Mouse (Mus musculus): ENCODE measurements around the gene Ola1. TPM values are rescaled to one million over a fixed set of nuclear protein-coding genes. Genes with fewer than 3 reads are reported as not detected.

Ola1 gene
- polyA plus RNA-seq, 1 experiment from 2014 or later, result 99.2 TPM

DNA sequence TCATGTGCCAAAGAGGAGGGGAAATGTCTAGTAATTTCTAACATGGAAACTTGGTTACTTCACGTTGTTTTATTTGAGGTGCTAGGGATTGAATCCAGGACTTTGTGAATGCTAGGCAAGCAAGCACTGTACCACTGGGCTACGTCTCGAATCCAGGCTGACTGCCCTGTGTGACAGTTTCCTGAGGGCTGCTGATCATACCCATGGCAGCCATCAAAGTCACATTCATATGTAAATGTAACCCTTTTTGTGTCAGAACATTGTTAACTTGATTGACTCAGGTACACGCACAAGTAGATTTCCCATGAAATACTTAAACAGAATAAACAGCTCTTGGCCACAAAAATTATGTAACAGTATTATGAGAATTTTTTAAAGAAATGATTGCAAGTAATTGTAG lies 30.0 kb upstream of the Ola1 start:
- Histone ChIP-seq H3K27ac (ENCODE audit: low read depth, low read length) (no peak overlapping the region), H3K36me3 (ENCODE audit: control insufficient read depth, insufficient read depth, low read length) (no peaks in the 10 kb centered on the region), H3K27me3 (ENCODE audit: control insufficient read depth, insufficient read depth, low read length) (no peaks in the 10 kb centered on the region), H3K9me3 (ENCODE audit: control insufficient read depth, low read length) (no peaks in the 10 kb centered on the region), H3K9ac (ENCODE audit: low read length) (no peak overlapping the region), H3K4me2 (no peak overlapping the region), H3K4me1 (ENCODE audit: control insufficient read depth, insufficient read depth, low read length) (no peaks in the 10 kb centered on the region), H3K4me3 (ENCODE audit: low read depth, low read length) (no peak overlapping the region)
- ATAC-seq (ENCODE audit: low FRiP score), result no peak
- WGBS, result 61% methylated on average over 4 of the region's 4 CpGs
- DNase-seq (ENCODE audit: low spot score, missing footprints), result no peak

DNA sequence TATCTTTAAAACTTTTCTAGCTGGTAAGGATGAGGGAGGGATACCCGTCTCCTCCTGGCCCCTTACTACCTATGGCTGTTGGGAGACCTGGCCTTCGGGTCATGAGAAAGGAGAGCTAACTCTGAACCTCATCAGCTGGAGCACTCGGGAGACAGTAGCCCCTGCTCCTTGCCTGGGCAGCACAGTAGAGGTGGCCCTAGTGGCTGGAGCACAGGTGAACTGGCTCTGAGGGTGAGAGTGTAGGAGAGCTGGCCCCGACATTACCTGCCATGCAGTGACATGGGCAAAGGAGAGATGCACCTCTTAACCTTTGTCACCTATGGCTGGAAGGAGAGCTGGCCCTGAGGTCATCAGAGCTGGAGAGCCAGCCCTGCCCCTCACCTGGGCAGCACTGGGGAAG lies 22.6 kb upstream of the Ola1 start:
- Histone ChIP-seq H3K36me3 (ENCODE audit: control insufficient read depth, insufficient read depth, low read length) (no peaks in the 10 kb centered on the region), H3K27ac (ENCODE audit: low read depth, low read length) (no peak overlapping the region), H3K27me3 (ENCODE audit: control insufficient read depth, insufficient read depth, low read length) (no peaks in the 10 kb centered on the region), H3K4me2 (no peak overlapping the region), H3K4me3 (ENCODE audit: low read depth, low read length) (no peak overlapping the region), H3K4me1 (ENCODE audit: control insufficient read depth, insufficient read depth, low read length) (no peaks in the 10 kb centered on the region), H3K9me3 (ENCODE audit: control insufficient read depth, low read length) (no peaks in the 10 kb centered on the region), H3K9ac (ENCODE audit: low read length) (no peak overlapping the region)
- DNase-seq (ENCODE audit: low spot score, missing footprints), result no peak
- no peak for ATAC-seq (ENCODE audit: low FRiP score)
- WGBS, result 83% methylated on average over 4 of the region's 4 CpGs

DNA sequence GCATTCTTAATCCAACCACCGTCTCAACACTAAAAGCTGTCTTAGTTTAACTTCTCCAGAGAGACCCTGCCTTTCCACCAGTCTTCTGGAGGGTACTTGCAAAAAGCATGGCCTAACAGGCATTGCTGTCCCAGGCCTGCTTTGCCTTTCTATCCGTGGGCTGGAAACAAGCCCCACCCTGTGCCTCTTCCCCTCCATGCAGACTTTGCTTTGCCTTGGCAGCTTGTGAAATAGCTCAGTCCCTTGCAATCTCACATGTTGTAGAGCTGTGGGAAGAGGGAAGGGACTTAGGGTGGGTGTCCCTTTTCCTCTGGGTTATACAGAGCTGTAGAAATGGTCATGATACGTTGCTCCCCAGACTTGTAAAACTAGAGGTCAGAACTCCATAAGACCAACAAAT lies 12.4 kb upstream of the Ola1 start:
- no peak overlapping the region for H3K9ac ChIP-seq (ENCODE audit: low read length)

DNA sequence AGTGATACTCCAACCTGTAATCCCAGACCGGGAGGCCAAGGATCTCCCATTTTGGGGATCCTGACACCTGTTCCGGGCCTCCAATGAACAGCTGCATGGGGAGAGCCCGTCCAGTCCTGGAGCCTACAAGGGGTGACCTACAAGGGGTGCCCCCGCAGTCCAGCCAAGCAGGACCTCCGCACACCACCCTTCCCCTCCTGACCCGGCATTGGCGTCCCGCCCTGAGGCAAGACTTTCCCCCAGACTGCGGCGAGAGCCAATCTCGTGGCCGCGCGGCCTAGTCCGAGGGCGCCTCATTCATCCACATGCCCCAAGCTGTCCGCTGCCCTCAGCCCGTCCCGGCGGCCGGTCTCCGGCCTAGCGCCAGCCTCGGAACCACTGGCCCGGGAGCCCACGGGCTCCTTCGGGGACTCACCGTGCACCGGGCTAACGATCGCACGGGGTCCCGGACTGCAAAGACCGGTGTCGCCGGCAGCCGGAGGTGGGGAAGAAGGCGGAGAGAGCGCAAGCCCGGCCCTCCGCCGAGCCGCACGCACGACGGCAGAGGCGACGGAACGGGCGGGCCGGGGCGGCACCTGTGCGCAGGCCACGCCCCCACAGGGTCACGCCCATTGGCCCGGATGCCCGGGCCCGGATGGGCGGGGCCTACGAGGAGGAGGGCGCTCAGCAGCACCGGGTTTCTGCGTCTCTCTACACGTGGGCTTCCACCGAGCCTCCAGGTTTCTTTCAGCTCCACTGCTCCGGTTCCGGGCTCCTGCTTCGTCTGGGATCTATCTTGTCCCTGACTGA lies 4.7 kb downstream of the Ola1 start:
- peak; percentile 98 for ATAC-seq (ENCODE audit: low FRiP score)

More for the DNA sequence above, 12.4 kb upstream of the Ola1 start:
- no peak for DNase-seq (ENCODE audit: low spot score, missing footprints)
- H3K4me3 ChIP-seq (ENCODE audit: low read depth, low read length), result no peak overlapping the region
- no peaks in the 10 kb centered on the region for H3K36me3 ChIP-seq (ENCODE audit: control insufficient read depth, insufficient read depth, low read length)
- H3K9me3 ChIP-seq (ENCODE audit: control insufficient read depth, low read length), result no peaks in the 10 kb centered on the region
- no peaks in the 10 kb centered on the region for H3K4me1 ChIP-seq (ENCODE audit: control insufficient read depth, insufficient read depth, low read length)
- no peaks in the 10 kb centered on the region for H3K27me3 ChIP-seq (ENCODE audit: control insufficient read depth, insufficient read depth, low read length)
- no peak overlapping the region for H3K27ac ChIP-seq (ENCODE audit: low read depth, low read length)
- no peak overlapping the region for H3K4me2 ChIP-seq
- ATAC-seq (ENCODE audit: low FRiP score), result no peak
- WGBS, result 43% methylated on average over 3 of the region's 3 CpGs

DNA sequence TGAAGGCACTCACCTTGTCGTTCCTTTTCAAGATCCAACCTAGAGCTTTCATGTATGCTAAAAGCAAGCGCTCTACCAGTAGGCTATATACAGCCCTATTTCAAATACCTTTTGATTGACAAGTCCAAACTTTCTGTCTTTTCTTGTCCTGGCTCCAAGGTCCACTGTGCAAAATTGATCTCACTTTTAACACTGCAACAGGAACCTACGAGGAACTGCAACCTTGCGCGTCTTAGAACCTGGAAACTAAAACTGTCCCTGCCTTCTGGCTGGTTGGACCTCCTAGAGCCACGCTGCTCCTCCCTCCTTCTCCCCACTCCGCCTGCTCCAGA lies 5.2 kb downstream of the Ola1 start:
- peaks cover 10% of the 10 kb centered on the region for H3K4me1 ChIP-seq (ENCODE audit: control insufficient read depth, insufficient read depth, low read length)
- H3K4me2 ChIP-seq, result peak overlapping the region; percentile 92
- no peak; the same call in 1 of the 2 replicates for ATAC-seq (ENCODE audit: low FRiP score)
- DNase-seq (ENCODE audit: low spot score, missing footprints), result peak; percentile 84
- H3K27ac ChIP-seq (ENCODE audit: low read depth, low read length), result no peak overlapping the region
- H3K4me3 ChIP-seq (ENCODE audit: low read depth, low read length), result peak overlapping the region; percentile 72
- no peaks in the 10 kb centered on the region for H3K27me3 ChIP-seq (ENCODE audit: control insufficient read depth, insufficient read depth, low read length)
- 22% methylated on average over 7 of the region's 7 CpGs for WGBS
- no peaks in the 10 kb centered on the region for H3K9me3 ChIP-seq (ENCODE audit: control insufficient read depth, low read length)
- H3K36me3 ChIP-seq (ENCODE audit: control insufficient read depth, insufficient read depth, low read length), result no peaks in the 10 kb centered on the region
- H3K9ac ChIP-seq (ENCODE audit: low read length), result peak overlapping the region; percentile 83

More for the DNA sequence above, 4.7 kb downstream of the Ola1 start:
- Histone ChIP-seq H3K4me2 (peak overlapping the region; percentile 92), H3K4me3 (ENCODE audit: low read depth, low read length) (peak overlapping the region; percentile 72), H3K36me3 (ENCODE audit: control insufficient read depth, insufficient read depth, low read length) (no peaks in the 10 kb centered on the region), H3K27me3 (ENCODE audit: control insufficient read depth, insufficient read depth, low read length) (no peaks in the 10 kb centered on the region), H3K9ac (ENCODE audit: low read length) (peak overlapping the region; percentile 83), H3K27ac (ENCODE audit: low read depth, low read length) (no peak overlapping the region), H3K9me3 (ENCODE audit: control insufficient read depth, low read length) (no peaks in the 10 kb centered on the region), H3K4me1 (ENCODE audit: control insufficient read depth, insufficient read depth, low read length) (peaks cover 10% of the 10 kb centered on the region)
- under 1% methylated on average over 68 of the region's 68 CpGs for WGBS
- peak; percentile 99 for DNase-seq (ENCODE audit: low spot score, missing footprints)

DNA sequence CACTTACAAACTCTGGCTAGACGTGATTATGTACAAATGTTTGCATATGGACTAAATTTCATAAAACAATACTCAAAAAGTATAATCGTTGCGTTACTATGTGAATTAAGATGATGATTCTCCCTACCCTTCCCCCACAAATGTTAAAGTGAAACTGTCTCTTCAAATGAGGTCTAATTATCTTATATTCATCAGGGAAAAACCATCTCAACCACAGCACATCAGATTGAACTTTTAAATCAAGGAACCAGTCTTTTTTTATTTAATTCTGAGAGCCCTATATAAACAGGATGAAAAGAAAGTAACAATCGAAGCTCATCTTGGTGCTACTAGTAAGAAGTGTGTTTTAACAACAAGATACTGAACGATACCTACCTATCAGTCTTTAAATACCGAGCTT lies 14.4 kb downstream of the Ola1 start:
- no peaks in the 10 kb centered on the region for H3K4me1 ChIP-seq (ENCODE audit: control insufficient read depth, insufficient read depth, low read length)
- no peaks in the 10 kb centered on the region for H3K27me3 ChIP-seq (ENCODE audit: control insufficient read depth, insufficient read depth, low read length)
- DNase-seq (ENCODE audit: low spot score, missing footprints) (no peak), ATAC-seq (ENCODE audit: low FRiP score) (no peak)
- H3K4me3 ChIP-seq (ENCODE audit: low read depth, low read length), result no peak overlapping the region
- WGBS, result 90% methylated on average over 6 of the region's 6 CpGs
- no peaks in the 10 kb centered on the region for H3K36me3 ChIP-seq (ENCODE audit: control insufficient read depth, insufficient read depth, low read length)
- H3K27ac ChIP-seq (ENCODE audit: low read depth, low read length), result no peak overlapping the region
- no peak overlapping the region for H3K9ac ChIP-seq (ENCODE audit: low read length)
- no peaks in the 10 kb centered on the region for H3K9me3 ChIP-seq (ENCODE audit: control insufficient read depth, low read length)
- H3K4me2 ChIP-seq, result no peak overlapping the region

DNA sequence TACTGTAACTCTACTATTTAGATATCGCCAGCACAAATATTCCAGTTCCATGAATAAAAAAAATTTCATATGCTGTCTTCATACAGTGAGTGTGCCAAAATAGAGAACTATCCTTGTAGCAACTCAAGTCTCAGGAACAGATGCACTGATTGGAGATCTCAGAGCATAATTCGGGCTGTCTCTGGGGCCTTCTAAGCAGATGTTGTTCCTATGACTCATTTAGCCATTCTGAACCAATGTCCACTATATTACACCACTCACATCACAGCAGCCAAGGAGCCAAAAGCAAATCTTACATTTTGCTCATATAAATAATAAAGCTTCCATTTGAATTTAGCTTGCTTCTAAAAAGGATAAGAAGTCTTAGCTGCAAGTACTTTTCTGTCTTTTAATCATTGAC lies 30.2 kb downstream of the Ola1 start:
- Histone ChIP-seq H3K4me2 (no peak overlapping the region), H3K4me3 (ENCODE audit: low read depth, low read length) (no peak overlapping the region), H3K4me1 (ENCODE audit: control insufficient read depth, insufficient read depth, low read length) (no peaks in the 10 kb centered on the region), H3K9me3 (ENCODE audit: control insufficient read depth, low read length) (no peaks in the 10 kb centered on the region), H3K27ac (ENCODE audit: low read depth, low read length) (no peak overlapping the region), H3K36me3 (ENCODE audit: control insufficient read depth, insufficient read depth, low read length) (no peaks in the 10 kb centered on the region), H3K9ac (ENCODE audit: low read length) (no peak overlapping the region), H3K27me3 (ENCODE audit: control insufficient read depth, insufficient read depth, low read length) (no peaks in the 10 kb centered on the region)
- WGBS, result 94% methylated on average over 2 of the region's 2 CpGs
- no peak for DNase-seq (ENCODE audit: low spot score, missing footprints)
- ATAC-seq (ENCODE audit: low FRiP score), result no peak

DNA sequence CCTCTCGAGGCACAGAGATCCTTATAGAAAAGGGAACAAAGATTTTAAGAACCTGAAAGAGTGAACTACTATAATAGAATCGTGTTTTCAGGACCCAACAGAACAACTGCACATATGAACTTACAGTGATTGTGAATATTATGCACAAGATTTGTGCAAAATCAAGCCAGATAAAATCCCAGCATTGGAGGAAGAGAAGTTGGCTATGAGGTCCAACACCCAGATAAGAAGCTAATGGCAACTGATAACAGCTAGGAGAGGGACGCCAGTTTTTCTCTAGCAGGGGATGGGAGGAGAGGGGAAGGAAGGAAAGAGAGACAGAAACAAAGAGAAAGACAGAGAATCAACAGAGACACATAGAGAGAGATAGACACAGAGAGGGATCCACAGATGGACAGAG lies 33.5 kb downstream of the Ola1 start:
- H3K27ac ChIP-seq (ENCODE audit: low read depth, low read length), result no peak overlapping the region
- WGBS, result 87% methylated on average over 3 of the region's 3 CpGs
- no peak for ATAC-seq (ENCODE audit: low FRiP score)

DNA sequence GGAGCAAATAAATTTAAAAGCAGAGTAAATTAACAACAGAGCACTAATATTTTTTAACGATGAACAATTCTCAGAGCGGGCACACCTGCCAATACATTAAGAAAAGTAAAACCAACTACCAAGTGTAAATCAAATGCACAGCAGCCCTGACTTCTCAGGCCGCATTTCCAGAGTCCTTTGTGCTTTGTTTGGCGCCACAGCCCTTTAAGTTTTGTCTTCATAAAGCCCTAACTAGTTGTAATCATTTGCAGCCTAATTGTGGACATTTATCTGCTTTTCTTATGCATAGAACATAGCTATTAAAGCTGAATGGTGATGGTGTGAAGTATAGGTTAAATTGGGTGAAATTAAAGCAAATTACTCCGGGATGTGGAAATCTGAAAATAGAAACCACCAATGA lies 49.2 kb downstream of the Ola1 start:
- Histone ChIP-seq H3K9me3 (ENCODE audit: control insufficient read depth, low read length) (no peaks in the 10 kb centered on the region), H3K27me3 (ENCODE audit: control insufficient read depth, insufficient read depth, low read length) (no peaks in the 10 kb centered on the region), H3K4me3 (ENCODE audit: low read depth, low read length) (no peak overlapping the region), H3K4me2 (no peak overlapping the region), H3K9ac (ENCODE audit: low read length) (no peak overlapping the region), H3K27ac (ENCODE audit: low read depth, low read length) (no peak overlapping the region), H3K4me1 (ENCODE audit: control insufficient read depth, insufficient read depth, low read length) (no peaks in the 10 kb centered on the region), H3K36me3 (ENCODE audit: control insufficient read depth, insufficient read depth, low read length) (no peaks in the 10 kb centered on the region)
- ATAC-seq (ENCODE audit: low FRiP score), result no peak
- 83% methylated on average over 5 of the region's 5 CpGs for WGBS
- no peak for DNase-seq (ENCODE audit: low spot score, missing footprints)

More for the DNA sequence above, 33.5 kb downstream of the Ola1 start:
- no peaks in the 10 kb centered on the region for H3K27me3 ChIP-seq (ENCODE audit: control insufficient read depth, insufficient read depth, low read length)
- no peaks in the 10 kb centered on the region for H3K4me1 ChIP-seq (ENCODE audit: control insufficient read depth, insufficient read depth, low read length)
- no peaks in the 10 kb centered on the region for H3K36me3 ChIP-seq (ENCODE audit: control insufficient read depth, insufficient read depth, low read length)
- no peak overlapping the region for H3K9ac ChIP-seq (ENCODE audit: low read length)
- no peaks in the 10 kb centered on the region for H3K9me3 ChIP-seq (ENCODE audit: control insufficient read depth, low read length)
- DNase-seq (ENCODE audit: low spot score, missing footprints), result no peak
- H3K4me2 ChIP-seq, result no peak overlapping the region
- no peak overlapping the region for H3K4me3 ChIP-seq (ENCODE audit: low read depth, low read length)
